Comparison of ENCODE assay signal across 9 mouse cellular contexts in genomic region chr7:118437101-118437802, GRCm38 (mm10). TPM values are rescaled to one million over a fixed set of nuclear protein-coding genes. Genes with fewer than 3 reads are reported as not detected.
DNase-seq lines count a peak whose midpoint lies in the region; ATAC-seq and TF ChIP-seq lines count a peak whose summit lies in the region.
"Had no signal": no experiment of that assay in that cellular context is flagged by ENCODE, and none has a peak within 500 bp of the region (broad histone marks: within the 10 kb centered on the region; RNA-seq: fewer than 3 reads in every experiment).

No protein-coding gene starts in this region.

- no peak for ATAC-seq in kidney, postnatal 0 days (replicated peaks; ENCODE audit: low FRiP score, low read depth)
- ATAC-seq in kidney, embryonic 15.5 days (replicated peaks; ENCODE audit: low FRiP score): no peak
- ATAC-seq in granulocyte monocyte progenitor cell, adult 5-6 weeks (replicated peaks; ENCODE audit: poor library complexity, severe bottlenecking): peak; percentile 65

- no peaks in the 10 kb centered on the region for H3K79me2 ChIP-seq in CH12.LX (replicated peaks; ENCODE audit: control insufficient read depth, extremely low read depth, insufficient read depth, poor library complexity, severe bottlenecking)

- no peaks in the 10 kb centered on the region for H3K4me1 ChIP-seq in kidney, postnatal 0 days (replicated peaks; ENCODE audit: insufficient read depth, low read length)
- H3K4me1 ChIP-seq in kidney, embryonic 15.5 days: no peaks in the 10 kb centered on the region
- no peaks in the 10 kb centered on the region for H3K4me1 ChIP-seq in CH12.LX (ENCODE audit: control insufficient read depth in 1 of 2, insufficient read depth in 2 of 2)
- H3K4me1 ChIP-seq: limb, embryonic 12.5 days had no signal

- no peak overlapping the region for H3K27ac ChIP-seq in kidney, postnatal 0 days
- no peak overlapping the region for H3K27ac ChIP-seq in kidney, embryonic 15.5 days
- H3K27ac ChIP-seq in CH12.LX (ENCODE audit: insufficient read depth, low read depth): no peak overlapping the region
- H3K27ac ChIP-seq: limb, embryonic 12.5 days had no signal

- no peak overlapping the region for H3K4me3 ChIP-seq in kidney, postnatal 0 days (replicated peaks; ENCODE audit: low read depth, low read length)
- H3K4me3 ChIP-seq in kidney, embryonic 15.5 days (replicated peaks): no peak overlapping the region
- H3K4me3 ChIP-seq in CH12.LX (replicated peaks in 1 of 3; ENCODE audit: low read depth in 2 of 3, low read length in 2 of 3, poor library complexity in 1 of 3): no peak overlapping the region
- H3K4me3 ChIP-seq: erythroblast, embryonic 14.5 days; limb, embryonic 12.5 days had no signal

- no peak for TF ChIP-seq EP300 in CH12.LX (IDR thresholded peaks at IDR 0.05; ENCODE audit: low read length)

- H3K36me3 ChIP-seq in kidney, postnatal 0 days (ENCODE audit: insufficient read depth, low read length): no peaks in the 10 kb centered on the region
- no peaks in the 10 kb centered on the region for H3K36me3 ChIP-seq in kidney, embryonic 15.5 days
- no peaks in the 10 kb centered on the region for H3K36me3 ChIP-seq in CH12.LX (replicated peaks in 1 of 2; ENCODE audit: control insufficient read depth in 1 of 2, insufficient read depth in 1 of 2, low read length in 1 of 2)
- H3K36me3 ChIP-seq: limb, embryonic 12.5 days had no signal

- no peak for TF ChIP-seq POLR2A in CH12.LX (IDR thresholded peaks at IDR 0.05; ENCODE audit: low read depth, low read length)

- no peaks in the 10 kb centered on the region for H3K9me3 ChIP-seq in kidney, postnatal 0 days (replicated peaks; ENCODE audit: low read length)
- H3K9me3 ChIP-seq in kidney, embryonic 15.5 days (replicated peaks): no peaks in the 10 kb centered on the region
- H3K9me3 ChIP-seq in CH12.LX (replicated peaks; ENCODE audit: low read length): no peaks in the 10 kb centered on the region
- H3K9me3 ChIP-seq: limb, embryonic 12.5 days had no signal

- dilution Hi-C loops in CH12.LX (cut with MboI; ENCODE audit: extremely low pct_ligation_motif_present, extremely low pct_unique_long_range_greater_than_20kb, low sequenced_read_pairs): no loop called here

- peak; percentile 40 for DNase-seq in kidney, postnatal 0 days (ENCODE audit: low spot score)
- DNase-seq in CH12.LX (ENCODE audit: extremely low read depth): peak; percentile 55
- DNase-seq in MN1 (ENCODE audit: low spot score): peak; percentile 56
- peak; percentile 51 for DNase-seq in thymus, postnatal 0 days (ENCODE audit: low spot score)
- DNase-seq in heart, adult 9 months (ENCODE audit: low spot score in 2 of 2): no peak

- TF ChIP-seq CTCF in kidney, postnatal 0 days (IDR thresholded peaks at IDR 0.05; ENCODE audit: low read depth): peak; percentile 78
- peak; percentile 83 to 90 for TF ChIP-seq CTCF in CH12.LX (conservative IDR thresholded peaks at IDR 0.05 in 1 of 2, IDR thresholded peaks at IDR 0.05 in 1 of 2; ENCODE audit: low read depth in 2 of 2, low read length in 2 of 2)

- peak; percentile 73 for TF ChIP-seq RAD21 in CH12.LX (IDR thresholded peaks at IDR 0.05; ENCODE audit: low read depth, low read length)

- in situ Hi-C loops in CH12.LX (cut with MboI; ENCODE audit: low pct_ligation_motif_present, low pct_unique_long_range_greater_than_20kb, low sequenced_read_pairs): no loop called here

- H3K4me2 ChIP-seq in kidney, postnatal 0 days (ENCODE audit: low read length): no peak overlapping the region
- H3K4me2 ChIP-seq in kidney, embryonic 15.5 days: no peak overlapping the region
- H3K4me2 ChIP-seq in CH12.LX (ENCODE audit: insufficient read depth, low read depth, poor library complexity, severe bottlenecking): no peak overlapping the region
- H3K4me2 ChIP-seq: limb, embryonic 12.5 days had no signal

- H3K27me3 ChIP-seq in kidney, postnatal 0 days (ENCODE audit: insufficient read depth, low read length): no peaks in the 10 kb centered on the region
- no peaks in the 10 kb centered on the region for H3K27me3 ChIP-seq in kidney, embryonic 15.5 days
- peaks cover 9% of the 10 kb centered on the region for H3K27me3 ChIP-seq in CH12.LX (replicated peaks)

- no peak overlapping the region for H3K9ac ChIP-seq in kidney, postnatal 0 days (ENCODE audit: low read depth, low read length)
- H3K9ac ChIP-seq in kidney, embryonic 15.5 days: no peak overlapping the region
- no peak overlapping the region for H3K9ac ChIP-seq in CH12.LX (ENCODE audit: insufficient read depth, low read depth)
- H3K9ac ChIP-seq: limb, embryonic 12.5 days had no signal

- WGBS in kidney, postnatal 0 days: 58% methylated on average over 7 of the region's 7 CpGs
- WGBS in kidney, embryonic 15.5 days: 58% methylated on average over 7 of the region's 7 CpGs

TF ChIP-seq in CH12.LX, 34 proteins besides CTCF, POLR2A, EP300 and RAD21:
- TF ChIP-seq ZC3H11A (IDR thresholded peaks at IDR 0.05; ENCODE audit: low read depth, low read length) (peak; percentile 47; the same call in 1 of the 2 replicates), USF2 (conservative IDR thresholded peaks at IDR 0.05; ENCODE audit: low read depth, low read length) (no peak), PAX5 (IDR thresholded peaks at IDR 0.05; ENCODE audit: low read length) (no peak), JUN (IDR thresholded peaks at IDR 0.05; ENCODE audit: insufficient read depth, low read depth, low read length) (no peak), CHD2 (IDR thresholded peaks at IDR 0.05; ENCODE audit: low read length) (no peak), ZNF384 (IDR thresholded peaks at IDR 0.05; ENCODE audit: low read depth, low read length) (no peak), JUND (conservative IDR thresholded peaks at IDR 0.05; ENCODE audit: low read depth, low read length) (no peak), SMC3 (IDR thresholded peaks at IDR 0.05; ENCODE audit: low read depth, low read length) (peak; percentile 93), RCOR1 (conservative IDR thresholded peaks at IDR 0.05; ENCODE audit: low read depth, low read length) (no peak), E2F4 (IDR thresholded peaks at IDR 0.05; ENCODE audit: insufficient replicate concordance, low read depth, low read length) (no peak), SIN3A (IDR thresholded peaks at IDR 0.05; ENCODE audit: low read length) (no peak), ZMIZ1 (IDR thresholded peaks at IDR 0.05; ENCODE audit: low read depth, low read length) (no peak), GABPA (IDR thresholded peaks at IDR 0.05; ENCODE audit: insufficient replicate concordance, low read depth, low read length) (no peak), KAT2A (IDR thresholded peaks at IDR 0.05; ENCODE audit: insufficient replicate concordance, low read length) (no peak), MAX (IDR thresholded peaks at IDR 0.05; ENCODE audit: low read length) (no peak), MEF2A (IDR thresholded peaks at IDR 0.05; ENCODE audit: borderline replicate concordance, low read depth, low read length) (no peak), TCF12 (IDR thresholded peaks at IDR 0.05; ENCODE audit: low read depth, low read length) (0 out of 2 replicates have a peak, but pooled peaks have one; percentile 18)

RNA-seq across cellular contexts. Expression of gene Syt17, which starts 10.8 kb away (rescaled TPM):
- 13.6 and 13.8 TPM in 2 replicates for polyA plus RNA-seq in kidney, postnatal 0 days (2015; fragmentation: Nextera tagmentation; extraction: Ambion mirVana)
- 10.3 and 11.6 TPM in 2 replicates for polyA plus RNA-seq in kidney, embryonic 15.5 days (2015; fragmentation: Nextera tagmentation; extraction: Ambion mirVana)
- total RNA-seq in CH12.LX (2012; rRNA removed) (not detected in 2 replicates), CH12.LX (2014; rRNA removed) (not detected in 2 replicates)
- not detected in 2 replicates for polyA plus RNA-seq in CH12.LX (2012; ENCODE audit: insufficient read length, low read depth)
- not detected in 2 replicates for total RNA-seq in granulocyte monocyte progenitor cell, adult 5-6 weeks (2014; fragmentation: Nextera tagmentation)
- total RNA-seq in granulocyte monocyte progenitor cell, adult 5-6 weeks (2017): not detected in 2 replicates
- 0.06 and 0.18 TPM in 2 replicates for polyA plus RNA-seq in thymus, postnatal 0 days (2015; fragmentation: Nextera tagmentation; extraction: Ambion mirVana)

RNA-seq across cellular contexts. Expression of gene Itpripl2, which starts 54.5 kb away (rescaled TPM):
- polyA plus RNA-seq in kidney, postnatal 0 days (2015; fragmentation: Nextera tagmentation; extraction: Ambion mirVana): 4.8 and 5.0 TPM in 2 replicates
- 4.6 and 5.1 TPM in 2 replicates for polyA plus RNA-seq in kidney, embryonic 15.5 days (2015; fragmentation: Nextera tagmentation; extraction: Ambion mirVana)
- total RNA-seq in CH12.LX (2012; rRNA removed): not detected in 2 replicates
- total RNA-seq in CH12.LX (2014; rRNA removed): not detected in 2 replicates
- polyA plus RNA-seq in CH12.LX (2012; ENCODE audit: insufficient read length, low read depth): not detected in 2 replicates
- 9.0 and 11.3 TPM in 2 replicates for total RNA-seq in granulocyte monocyte progenitor cell, adult 5-6 weeks (2014; fragmentation: Nextera tagmentation)
- total RNA-seq in granulocyte monocyte progenitor cell, adult 5-6 weeks (2017): 18.3 and 21.2 TPM in 2 replicates
- 1.4 and 1.8 TPM in 2 replicates for polyA plus RNA-seq in thymus, postnatal 0 days (2015; fragmentation: Nextera tagmentation; extraction: Ambion mirVana)
- polyA plus RNA-seq: erythroblast, embryonic 14.5 days had no signal

Comparison
In these comparisons a context has a peak if more than half of its experiments do, and no peak if none do; other contexts are left out.
1. DNase-seq: peak in kidney, postnatal 0 days (single experiment), CH12.LX (single experiment), MN1 (single experiment) and thymus, postnatal 0 days (single experiment); none in heart, adult 9 months (0 of 2).